Mouse (Mus musculus): ENCODE measurements around the gene Zcchc12. TPM values are rescaled to one million over a fixed set of nuclear protein-coding genes. Genes with fewer than 3 reads are reported as not detected.

The Zcchc12 gene
- polyA plus RNA-seq, 1 experiment from 2014 or later: 1.2 TPM

GRCm38 (mm10) chrX:36226577-36226976 is 30.9 kb downstream of the Zcchc12 start:
- no peak for ATAC-seq
- 54% methylated on average over 2 of the region's 2 CpGs for WGBS

GRCm38 (mm10) chrX:36228861-36229260 is 33.2 kb downstream of the Zcchc12 start:
- H3K4me3 ChIP-seq (ENCODE audit: low read depth, low read length): no peak overlapping the region
- ATAC-seq: no peak; the same call in 1 of the 2 replicates
- no peaks in the 10 kb centered on the region for H3K9me3 ChIP-seq (ENCODE audit: low read length)
- H3K9ac ChIP-seq (replicated peaks; ENCODE audit: low read depth): no peak overlapping the region
- 44% methylated on average over 7 of the region's 7 CpGs for WGBS
- no peak for TF ChIP-seq CTCF (IDR thresholded peaks at IDR 0.05)
- no peak for TF ChIP-seq EP300 (IDR thresholded peaks at IDR 0.05)
- no peaks in the 10 kb centered on the region for H3K36me3 ChIP-seq (ENCODE audit: insufficient read depth, low read length)
- H3K4me1 ChIP-seq (ENCODE audit: insufficient read depth, low read depth, low read length): no peaks in the 10 kb centered on the region
- DNase-seq (ENCODE audit: low spot score): peak; percentile 7
- H3K4me2 ChIP-seq (replicated peaks; ENCODE audit: low read depth, low read length): no peak overlapping the region
- H3K27me3 ChIP-seq (replicated peaks; ENCODE audit: insufficient read depth, low read length): no peaks in the 10 kb centered on the region
- H3K27ac ChIP-seq (ENCODE audit: low read length): no peak overlapping the region

More at GRCm38 (mm10) chrX:36226577-36226976, 30.9 kb downstream of the Zcchc12 start:
- TF ChIP-seq CTCF (IDR thresholded peaks at IDR 0.05) (peak; percentile 71), EP300 (IDR thresholded peaks at IDR 0.05) (no peak)
- Histone ChIP-seq H3K4me2 (replicated peaks; ENCODE audit: low read depth, low read length) (no peak overlapping the region), H3K4me1 (ENCODE audit: insufficient read depth, low read depth, low read length) (no peaks in the 10 kb centered on the region), H3K9me3 (ENCODE audit: low read length) (no peaks in the 10 kb centered on the region), H3K9ac (replicated peaks; ENCODE audit: low read depth) (no peak overlapping the region), H3K27ac (ENCODE audit: low read length) (no peak overlapping the region), H3K27me3 (replicated peaks; ENCODE audit: insufficient read depth, low read length) (no peaks in the 10 kb centered on the region), H3K36me3 (ENCODE audit: insufficient read depth, low read length) (no peaks in the 10 kb centered on the region), H3K4me3 (ENCODE audit: low read depth, low read length) (no peak overlapping the region)
- peak; percentile 32 for DNase-seq (ENCODE audit: low spot score)

- H3K9me3 ChIP-seq (ENCODE audit: low read length): no peaks in the 10 kb centered on the region
- no peaks in the 10 kb centered on the region for H3K4me1 ChIP-seq (ENCODE audit: insufficient read depth, low read depth, low read length)
- H3K4me3 ChIP-seq (ENCODE audit: low read depth, low read length): no peak overlapping the region
- H3K9ac ChIP-seq (replicated peaks; ENCODE audit: low read depth): no peak overlapping the region
- TF ChIP-seq CTCF (IDR thresholded peaks at IDR 0.05): no peak
- no peak for TF ChIP-seq EP300 (IDR thresholded peaks at IDR 0.05)
- H3K36me3 ChIP-seq (ENCODE audit: insufficient read depth, low read length): no peaks in the 10 kb centered on the region
- no peaks in the 10 kb centered on the region for H3K27me3 ChIP-seq (replicated peaks; ENCODE audit: insufficient read depth, low read length)
- ATAC-seq (no peak), DNase-seq (ENCODE audit: low spot score) (no peak)
- no peak overlapping the region for H3K27ac ChIP-seq (ENCODE audit: low read length)
- WGBS: 68% methylated on average over 2 of the region's 2 CpGs
- H3K4me2 ChIP-seq (replicated peaks; ENCODE audit: low read depth, low read length): no peak overlapping the region
Observed at GRCm38 (mm10) chrX:36229273-36229672, 33.6 kb downstream of the Zcchc12 start.

GRCm38 (mm10) chrX:36235652-36236051 is 39.9 kb downstream of the Zcchc12 start:
- Histone ChIP-seq H3K9me3 (ENCODE audit: low read length) (no peaks in the 10 kb centered on the region), H3K27me3 (replicated peaks; ENCODE audit: insufficient read depth, low read length) (no peaks in the 10 kb centered on the region), H3K36me3 (ENCODE audit: insufficient read depth, low read length) (no peaks in the 10 kb centered on the region), H3K27ac (ENCODE audit: low read length) (no peak overlapping the region), H3K4me3 (ENCODE audit: low read depth, low read length) (no peak overlapping the region), H3K9ac (replicated peaks; ENCODE audit: low read depth) (no peak overlapping the region), H3K4me2 (replicated peaks; ENCODE audit: low read depth, low read length) (no peak overlapping the region), H3K4me1 (ENCODE audit: insufficient read depth, low read depth, low read length) (no peaks in the 10 kb centered on the region)
- ATAC-seq (no peak), DNase-seq (ENCODE audit: low spot score) (no peak)
- TF ChIP-seq EP300 (IDR thresholded peaks at IDR 0.05) (no peak), CTCF (IDR thresholded peaks at IDR 0.05) (no peak)
- 76% methylated on average over 6 of the region's 6 CpGs for WGBS

Other genes with a start within 250 kb of the Zcchc12 start
- 21.1 and 21.2 TPM in 2 replicates for gene Il13ra1, start 83.8 kb upstream of the Zcchc12 start, polyA plus RNA-seq (2015; fragmentation: Nextera tagmentation; extraction: Ambion mirVana)
- 0.60 and 1.1 TPM in 2 replicates for gene Lonrf3, start 132.4 kb downstream of the Zcchc12 start, polyA plus RNA-seq (2015; fragmentation: Nextera tagmentation; extraction: Ambion mirVana)
- not detected in 2 replicates for gene Gm6268, start 205.4 kb downstream of the Zcchc12 start, polyA plus RNA-seq (2015; fragmentation: Nextera tagmentation; extraction: Ambion mirVana)